Mouse (Mus musculus) kidney, adult 2 months (tissue): Measurements from ENCODE around the gene Mospd3.

ENCODE experiments used
- CTCF ChIP-seq: fragments of 200-500 bp; conservative IDR thresholded peaks from 2 replicates; pipeline ENCODE4 v1.5.1; 2011; ENCODE audit warnings: low read depth, mild to moderate bottlenecking, control low read depth, low read length, moderate library complexity, mixed read lengths; ENCODE audit not compliant: insufficient read depth, insufficient read length
- POLR2A ChIP-seq: fragments of 200-500 bp; IDR thresholded peaks from one replicate; pipeline ENCODE4 v1.6.1; 2011; ENCODE audit warnings: low read depth, low read length, control low read depth

GRCm38 (mm10) chr5:137608654-137609190, 7.9 kb upstream of the Mospd3 start:
- TF ChIP-seq CTCF (no peak; the same call in 1 of the 2 replicates), POLR2A (no peak)
